Mouse (Mus musculus) kidney, postnatal 36 days (tissue): ENCODE data around the gene Tbr1.

Experiments used
- DNase-seq, 2 experiments: peaks; one replicate each; pipeline ENCODE4 v3.0.0; 2021 to 2022; ENCODE audit warnings: mixed read lengths in 2 of 2

Tbr1 gene

GRCm38 (mm10) chr2:61802656-61803251, at the start of gene Tbr1:
Tbr1 (plus strand) TSS chr2:61802930.
- peak in 1 of 2 experiments; percentile 5 for DNase-seq

- no peak for DNase-seq
Measured at GRCm38 (mm10) chr2:61754989-61755388, 47.7 kb upstream of the Tbr1 start.

GRCm38 (mm10) chr2:61759234-61759855, 43.4 kb upstream of the Tbr1 start:
- DNase-seq, result no peak

DNA sequence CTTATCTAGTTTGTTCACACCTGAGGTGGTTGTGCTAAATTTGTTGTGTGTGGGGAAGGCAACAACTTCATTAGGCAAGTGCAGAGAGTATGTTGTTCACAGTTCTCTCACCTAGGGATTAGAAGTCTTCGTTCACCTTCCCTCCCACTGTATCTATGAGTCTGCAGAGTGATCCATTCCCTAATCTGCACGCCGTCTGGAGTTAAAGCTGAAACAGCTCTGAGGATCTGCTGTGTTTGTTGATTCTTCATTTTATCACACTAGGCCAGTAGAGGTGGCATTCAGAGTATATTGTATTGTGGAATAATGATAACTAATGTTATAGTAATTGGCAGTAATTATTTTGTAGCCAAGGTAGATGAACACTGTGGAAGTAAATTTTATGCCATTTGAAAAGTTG, 42.7 kb upstream of the Tbr1 start:
- no peak for DNase-seq

DNA sequence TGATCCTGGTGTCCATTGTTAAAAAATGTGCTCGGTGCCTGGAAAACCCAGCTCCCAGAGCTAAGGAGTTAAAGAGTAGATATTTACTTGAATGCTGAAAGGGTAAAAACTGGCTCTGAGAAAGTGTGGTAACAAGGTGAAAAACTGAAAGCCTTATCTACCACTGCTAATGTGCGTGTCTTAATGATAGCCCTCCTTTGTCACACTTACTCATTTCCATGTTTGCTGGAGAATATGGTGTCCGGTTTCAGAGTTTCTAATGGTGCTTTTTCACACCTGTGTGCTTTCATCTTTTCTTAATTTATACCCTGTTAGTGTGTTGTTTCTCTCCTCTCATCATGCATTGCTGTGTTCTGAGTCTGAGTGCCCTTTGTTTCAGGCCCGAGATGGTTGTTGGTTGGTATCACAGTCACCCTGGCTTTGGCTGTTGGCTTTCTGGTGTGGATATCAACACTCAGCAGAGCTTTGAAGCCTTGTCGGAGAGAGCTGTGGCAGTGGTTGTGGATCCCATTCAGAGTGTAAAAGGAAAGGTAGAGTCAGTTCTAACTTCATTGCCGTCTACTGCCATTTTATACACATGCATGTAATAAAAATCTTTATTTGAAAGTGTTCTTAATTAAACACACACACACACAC, 38.1 kb upstream of the Tbr1 start:
- DNase-seq, result no peak

DNA sequence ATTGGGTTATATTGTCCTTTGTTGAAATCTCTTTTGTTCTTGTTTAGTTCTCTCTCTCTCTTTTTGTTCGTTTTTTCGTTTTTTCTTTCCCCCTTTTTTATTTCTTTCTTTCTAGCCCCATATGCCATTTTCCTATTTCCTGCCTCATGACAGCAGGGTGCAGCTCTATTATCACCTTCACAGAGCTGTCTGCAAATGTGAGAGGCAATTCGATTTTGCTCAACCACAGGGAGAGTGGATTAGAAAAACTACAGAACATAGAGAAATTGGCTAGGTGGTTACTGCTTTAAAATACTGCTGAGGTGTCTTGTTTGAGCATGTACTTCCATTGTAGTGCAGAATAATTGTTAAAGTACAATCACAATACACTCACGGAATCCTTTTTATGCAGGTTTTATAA, 37.2 kb upstream of the Tbr1 start:
- no peak for DNase-seq

DNA sequence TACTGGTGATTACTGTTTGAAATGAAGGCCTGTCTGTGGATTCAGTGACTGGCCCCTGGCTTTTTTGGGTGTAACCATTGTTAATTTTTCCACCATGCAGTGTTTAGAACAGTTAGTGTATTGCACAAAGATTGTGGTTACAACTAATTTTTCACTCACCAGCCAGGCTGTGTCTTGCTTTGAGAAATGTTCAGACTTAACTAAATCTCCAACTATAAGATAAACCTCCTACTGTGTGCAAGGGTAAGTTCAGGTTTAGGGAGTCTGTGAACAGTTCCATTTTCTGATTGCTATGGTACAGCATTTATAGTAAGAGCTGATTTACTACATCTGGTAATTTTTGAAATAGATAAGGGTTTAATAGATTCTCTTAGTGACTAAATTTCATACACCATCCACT, 21.9 kb upstream of the Tbr1 start:
- DNase-seq, result no peak

GRCm38 (mm10) chr2:61794960-61795359, 7.8 kb upstream of the Tbr1 start:
- DNase-seq, result no peak

- DNase-seq, result no peak
Measured at GRCm38 (mm10) chr2:61798048-61798447, 4.7 kb upstream of the Tbr1 start.

DNA sequence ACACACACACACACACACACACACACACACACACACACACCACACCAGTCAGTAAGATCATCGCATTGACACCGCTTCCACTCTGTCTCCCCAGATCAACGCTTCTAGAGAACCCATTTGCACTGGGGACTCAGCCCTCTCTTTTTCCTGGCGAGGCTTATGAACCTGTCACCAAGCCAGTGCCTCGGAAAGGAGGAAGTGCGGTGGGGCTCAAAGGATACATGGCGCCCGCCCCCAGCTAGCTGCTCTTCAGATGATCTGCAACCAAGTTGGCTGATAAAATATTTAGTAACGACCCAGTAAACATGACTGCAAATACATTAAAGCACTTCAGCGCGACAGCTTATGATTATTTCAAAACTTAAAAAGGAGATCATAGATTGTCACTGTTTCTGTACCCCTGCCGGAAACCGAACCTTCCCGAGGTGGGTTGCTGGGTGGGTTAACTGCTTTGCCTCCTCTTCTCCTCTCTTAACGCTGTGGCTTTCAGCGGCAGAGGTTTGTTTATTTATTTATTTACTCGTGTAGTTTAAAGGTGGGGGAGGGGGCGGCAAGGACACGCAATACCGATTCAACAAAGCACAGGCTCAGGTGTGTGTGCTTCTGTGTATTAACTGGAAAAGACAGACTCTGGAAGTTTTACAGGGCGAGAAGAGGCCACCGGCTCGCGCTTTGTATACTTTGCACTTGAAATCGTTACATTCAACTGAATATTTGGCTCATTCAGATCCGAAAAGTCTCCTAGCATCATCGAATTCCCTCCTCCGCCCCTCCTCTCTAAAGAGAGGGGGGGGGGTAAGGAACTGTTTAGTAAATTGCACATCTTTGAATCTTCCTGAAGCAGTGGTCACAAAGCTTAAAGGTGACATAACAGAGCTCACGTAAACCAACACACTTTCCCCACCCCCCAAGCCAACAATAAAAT, 975 bp downstream of the Tbr1 start:
- DNase-seq, result no peak

- DNase-seq, result no peak
Measured at GRCm38 (mm10) chr2:61804382-61804840, 1.7 kb downstream of the Tbr1 start.

DNA sequence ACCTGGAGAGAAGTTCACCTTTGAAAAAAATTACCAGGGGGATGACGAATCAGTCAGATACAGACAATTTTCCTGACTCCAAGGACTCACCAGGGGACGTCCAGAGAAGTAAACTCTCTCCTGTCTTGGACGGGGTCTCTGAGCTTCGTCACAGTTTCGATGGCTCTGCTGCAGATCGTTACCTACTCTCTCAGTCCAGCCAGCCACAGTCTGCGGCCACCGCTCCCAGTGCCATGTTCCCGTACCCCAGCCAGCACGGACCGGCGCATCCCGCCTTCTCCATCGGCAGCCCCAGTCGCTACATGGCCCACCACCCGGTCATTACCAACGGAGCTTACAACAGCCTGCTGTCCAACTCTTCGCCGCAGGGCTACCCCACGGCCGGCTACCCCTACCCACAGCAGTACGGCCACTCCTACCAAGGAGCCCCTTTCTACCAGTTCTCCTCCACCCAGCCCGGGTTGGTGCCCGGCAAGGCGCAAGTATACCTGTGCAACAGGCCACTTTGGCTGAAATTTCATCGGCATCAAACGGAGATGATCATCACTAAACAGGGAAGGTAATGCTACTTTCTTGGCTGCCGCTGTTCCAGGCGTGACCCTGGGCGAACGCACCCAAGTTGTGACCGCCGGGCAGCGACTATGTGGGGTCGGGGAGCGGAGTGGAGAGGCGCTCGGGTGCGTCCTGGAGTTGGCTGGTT, 2.3 kb downstream of the Tbr1 start:
- peak in 1 of 2 experiments; percentile 8 for DNase-seq

DNA sequence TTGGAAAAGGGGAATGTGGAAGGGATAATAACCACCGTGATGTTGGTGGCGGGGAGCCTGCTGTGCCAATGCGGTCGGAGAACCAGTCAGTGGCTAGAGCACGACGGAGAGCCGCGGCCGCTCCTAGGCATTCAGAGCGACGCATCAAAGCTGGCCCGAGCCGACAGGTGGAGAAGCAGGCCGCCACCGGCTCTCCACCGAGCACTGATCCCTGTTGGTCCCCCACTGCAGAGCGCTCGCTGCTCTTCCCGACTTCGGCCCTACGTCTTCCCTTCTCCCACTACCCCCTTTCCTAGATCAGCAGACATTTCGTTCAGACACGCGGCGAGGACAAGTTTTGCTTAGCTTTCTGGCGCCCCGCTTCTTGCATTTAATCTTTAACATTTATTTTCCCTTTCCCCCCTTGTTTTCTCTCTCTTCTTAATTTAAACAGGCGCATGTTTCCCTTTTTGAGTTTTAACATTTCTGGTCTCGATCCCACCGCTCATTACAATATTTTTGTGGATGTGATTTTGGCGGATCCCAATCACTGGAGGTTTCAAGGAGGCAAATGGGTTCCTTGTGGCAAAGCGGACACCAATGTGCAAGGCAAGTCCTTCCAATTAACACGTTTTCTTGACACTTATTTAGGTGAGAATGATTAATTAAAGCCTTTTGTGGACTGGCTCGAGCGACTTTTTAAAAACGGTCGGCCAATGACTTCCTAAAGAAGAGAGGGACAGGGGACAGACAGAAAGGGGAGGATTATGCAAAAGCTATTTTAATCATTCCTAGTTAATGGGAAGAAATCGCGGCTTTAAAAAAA, 3.0 kb downstream of the Tbr1 start:
- DNase-seq, result peak in 1 of 2 experiments; percentile 27

DNA sequence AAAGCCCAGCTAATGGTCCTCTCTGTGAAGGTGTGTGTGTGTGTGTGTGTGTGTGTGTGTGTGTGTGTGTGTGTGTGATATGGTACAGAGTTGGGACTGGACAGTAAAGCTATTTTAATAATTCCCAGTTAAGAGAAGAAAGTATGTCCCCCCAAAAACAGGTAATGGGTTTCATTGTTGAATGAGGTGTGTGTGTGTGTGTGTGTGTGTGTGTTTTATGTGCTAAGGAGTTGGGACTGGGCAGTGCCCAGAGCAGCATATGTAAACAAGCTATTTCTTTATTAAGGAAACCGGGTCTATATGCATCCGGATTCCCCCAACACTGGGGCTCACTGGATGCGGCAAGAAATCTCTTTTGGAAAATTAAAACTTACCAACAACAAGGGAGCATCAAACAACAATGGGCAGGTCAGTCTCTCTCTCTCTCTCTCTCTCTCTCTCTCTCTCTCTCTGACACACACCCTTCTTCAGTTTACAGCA, 3.7 kb downstream of the Tbr1 start:
- DNase-seq, result no peak

DNA sequence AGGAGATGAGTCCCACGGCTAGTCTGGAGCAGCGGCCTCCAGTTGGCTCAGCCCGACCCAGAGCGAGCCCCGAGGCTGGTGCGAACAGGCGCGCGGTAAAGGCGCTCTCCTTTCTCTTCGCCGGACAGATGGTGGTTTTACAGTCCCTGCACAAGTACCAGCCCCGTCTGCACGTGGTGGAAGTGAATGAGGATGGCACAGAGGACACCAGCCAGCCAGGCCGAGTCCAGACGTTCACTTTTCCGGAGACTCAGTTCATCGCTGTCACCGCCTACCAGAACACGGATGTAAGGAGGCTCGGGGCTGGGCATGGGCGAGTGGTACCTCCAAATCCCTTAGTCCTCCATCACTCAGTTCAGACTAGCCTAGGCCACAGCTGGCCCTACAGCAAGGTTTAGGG, 4.4 kb downstream of the Tbr1 start:
- DNase-seq, result peak in 1 of 2 experiments; percentile 14

DNA sequence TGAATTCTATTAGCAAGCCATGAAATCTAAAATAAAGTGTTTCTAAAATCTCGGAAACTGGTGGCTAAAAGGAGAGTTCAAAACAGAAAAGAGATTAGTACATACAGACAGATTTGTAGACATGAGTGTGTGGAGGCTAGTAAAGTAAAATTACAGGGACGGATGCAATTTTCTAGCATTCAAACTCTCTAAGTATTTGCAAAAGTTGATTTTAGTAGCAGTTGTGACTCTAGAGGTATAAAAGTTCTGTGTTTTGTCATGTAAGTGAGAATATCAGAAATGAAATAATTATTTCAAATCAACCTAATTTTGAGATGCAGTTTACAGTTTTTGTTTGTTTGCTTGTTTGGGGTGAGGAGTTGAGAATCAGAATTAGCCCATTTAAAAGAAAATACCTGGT, 5.1 kb downstream of the Tbr1 start:
- no peak for DNase-seq

- peak in 1 of 2 experiments; percentile 6 for DNase-seq
Measured at GRCm38 (mm10) chr2:61808776-61809175, 6.0 kb downstream of the Tbr1 start.

DNA sequence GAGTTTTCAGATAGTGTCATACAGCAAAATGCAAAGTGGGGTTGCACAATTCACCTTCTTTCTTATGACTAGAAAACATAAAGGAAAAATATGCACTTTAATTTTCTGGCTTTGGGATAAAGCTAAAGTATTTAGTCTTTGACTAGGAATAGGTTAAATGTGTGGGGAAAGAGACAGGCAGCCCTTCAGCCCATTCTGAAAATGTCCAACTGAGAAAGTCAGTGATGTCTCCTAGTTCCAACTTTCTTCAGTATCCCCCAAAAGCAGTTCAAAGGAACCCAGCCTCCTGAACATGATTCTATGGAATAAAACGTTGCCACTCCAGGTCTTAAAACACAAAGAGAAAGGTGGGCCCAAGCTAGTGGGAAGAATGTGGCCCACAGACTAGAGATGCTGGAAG, 6.7 kb downstream of the Tbr1 start:
- DNase-seq, result no peak

GRCm38 (mm10) chr2:61810751-61811150, 8.0 kb downstream of the Tbr1 start:
- no peak for DNase-seq

DNA sequence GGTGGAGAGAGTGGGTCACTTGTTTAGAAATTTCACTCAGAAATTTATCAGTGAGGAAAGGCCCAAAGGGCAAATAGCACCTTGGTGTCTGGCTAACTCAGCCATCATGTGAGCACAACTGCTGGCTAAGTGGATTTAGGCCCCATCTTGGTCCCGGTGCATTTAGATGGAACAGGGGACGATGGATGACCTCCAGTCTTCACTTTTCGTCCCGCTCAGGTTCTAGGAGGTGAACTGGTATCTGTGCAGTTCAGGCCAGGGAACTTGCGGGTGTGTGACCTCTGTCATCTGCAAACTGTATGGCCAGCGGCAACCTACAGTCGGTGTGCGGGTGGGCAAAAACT, 8.4 kb downstream of the Tbr1 start:
- DNase-seq, result peak in 1 of 2 experiments; percentile 2
